Mouse (Mus musculus) layer of hippocampus, adult 2 months (tissue): Measurements from ENCODE around the gene Gpatch11. TPM values are rescaled to one million over a fixed set of nuclear protein-coding genes. Genes with fewer than 3 reads are reported as not detected.
"Not testable (repeated sequence)": the region's sequence is repeated elsewhere in the genome, so short reads cannot be mapped to it uniquely, and the experiment has no call there.

Source experiments
- DNase-seq, 2 experiments: peaks; one replicate each; pipeline ENCODE4 v3.0.0; 2022; ENCODE audit warnings: low spot score in 2 of 2
- H3K27ac ChIP-seq: fragments of 200-600 bp; 2 replicates; pipeline ENCODE4 v1.8.1; 2022
- H3K4me3 ChIP-seq: fragments of 200-600 bp; 2 replicates; pipeline ENCODE4 v1.8.1; 2022; ENCODE audit warnings: mild to moderate bottlenecking
- CTCF ChIP-seq: fragments of 200-600 bp; conservative IDR thresholded peaks from 2 replicates; pipeline ENCODE4 v1.8.1; 2022; ENCODE audit warnings: antibody characterized with exemption, mild to moderate bottlenecking, moderate library complexity
- long read RNA-seq, 2 experiments: library from polyadenylated mRNA; stranded (forward); transcript quantifications; one replicate each; pipeline ENCODE4 v2.0.0; 2021; ENCODE audit warnings: borderline mapping rate in 2 of 2
- total RNA-seq, 2 experiments: library from RNA; stranded (reverse); gene quantifications; 2 replicates each; pipeline ENCODE4 v1.2.3; 2021

Gene Gpatch11
- 10 to 100 TPM; 32.4 to 37.9 TPM for total RNA-seq
- long read RNA-seq, experiment 1, full-length matches to known transcripts, result 12 of 14 reads
- long read RNA-seq, experiment 1, partial matches to known transcripts, result 0 of 14 reads
- long read RNA-seq, experiment 1, other reads (novel, unspliced or antisense), result 2 of 14 reads
- long read RNA-seq, experiment 2, full-length matches to known transcripts, result 16 of 24 reads
- long read RNA-seq, experiment 2, partial matches to known transcripts, result 0 of 24 reads
- long read RNA-seq, experiment 2, other reads (novel, unspliced or antisense), result 8 of 24 reads

DNA sequence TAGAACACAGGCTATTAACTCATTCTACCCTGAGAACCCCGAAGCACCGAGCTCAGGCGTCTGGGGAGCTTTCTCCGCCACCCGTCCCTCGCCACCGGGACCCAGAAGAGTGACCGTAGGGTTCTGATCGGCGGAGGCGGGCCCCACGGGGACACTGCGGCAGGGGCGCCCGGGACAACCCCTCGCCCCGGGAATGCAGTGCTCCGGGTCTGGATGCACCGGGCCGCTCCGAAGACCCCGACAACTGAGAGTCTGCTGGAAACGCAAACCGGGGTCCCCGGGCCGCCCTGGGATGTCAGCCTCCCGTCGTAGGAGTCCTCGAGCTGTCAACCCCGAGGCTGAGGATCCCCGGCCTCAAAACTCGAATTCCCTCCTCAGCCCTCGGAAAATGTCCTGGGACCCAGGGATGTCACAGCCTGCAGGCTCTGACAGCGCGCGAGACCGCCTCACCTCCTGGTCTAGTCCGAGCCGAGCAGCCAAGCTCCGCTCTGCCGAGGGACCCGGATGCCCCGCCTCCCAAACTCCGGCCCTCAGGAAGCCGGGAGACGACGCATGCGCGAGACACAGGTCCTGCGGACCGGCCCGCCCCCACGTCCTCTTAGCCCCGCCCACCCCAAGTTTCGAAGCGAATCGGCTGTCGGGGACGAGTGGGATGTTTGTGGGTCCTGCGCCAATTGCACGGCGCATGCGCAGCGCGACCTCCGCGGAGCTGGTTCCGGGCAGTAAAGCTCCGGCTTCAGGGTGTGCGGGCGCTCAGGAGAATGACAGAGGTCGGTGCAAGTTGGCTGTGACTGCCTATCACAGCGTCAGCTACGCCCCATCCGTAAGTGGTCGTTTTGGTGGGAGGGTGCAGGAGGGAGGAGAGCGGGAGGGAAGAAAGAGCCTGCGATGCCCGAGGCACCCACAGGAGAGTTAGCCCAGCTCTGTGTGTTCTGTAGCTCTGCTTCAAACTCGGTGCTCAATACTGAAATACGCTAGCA lies at the start of gene Gpatch11, which contains the start of gene Heatr5b:
Gene Gpatch11, plus strand, starts transcription at position 712 of the 980 bp plus-strand sequence.
Gene Heatr5b, minus strand, starts transcription at position 509 of the 980 bp plus-strand sequence.
- DNase-seq, result peak; percentile 97 to 99
- TF ChIP-seq CTCF, result no peak
- Histone ChIP-seq H3K4me3 (peak within 1 kb of the TSS; percentile 83), H3K27ac (peak within 1 kb of the TSS; percentile 89)

DNA sequence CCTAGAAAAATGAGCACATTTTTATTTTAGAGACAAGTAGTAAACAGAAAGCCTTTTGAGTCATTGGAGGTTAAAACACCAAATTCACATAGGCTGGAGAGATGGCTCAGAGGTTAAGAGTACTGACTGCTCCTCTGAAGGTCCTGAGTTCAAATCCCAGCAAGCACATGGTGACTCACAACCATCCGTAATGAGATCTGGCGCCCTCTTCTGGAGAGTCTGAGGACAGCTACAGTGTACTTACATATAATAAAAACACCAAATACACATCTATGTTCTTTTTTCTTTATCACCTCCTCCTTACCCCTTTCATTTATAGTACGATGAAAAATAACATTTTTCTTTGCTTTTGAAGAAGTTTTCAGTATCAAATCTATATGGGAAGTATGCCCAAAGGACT lies 47.1 kb upstream of the Gpatch11 start:
- not testable (repeated sequence) for H3K27ac ChIP-seq, H3K4me3 ChIP-seq, DNase-seq
- TF ChIP-seq CTCF, result peak; percentile 59

DNA sequence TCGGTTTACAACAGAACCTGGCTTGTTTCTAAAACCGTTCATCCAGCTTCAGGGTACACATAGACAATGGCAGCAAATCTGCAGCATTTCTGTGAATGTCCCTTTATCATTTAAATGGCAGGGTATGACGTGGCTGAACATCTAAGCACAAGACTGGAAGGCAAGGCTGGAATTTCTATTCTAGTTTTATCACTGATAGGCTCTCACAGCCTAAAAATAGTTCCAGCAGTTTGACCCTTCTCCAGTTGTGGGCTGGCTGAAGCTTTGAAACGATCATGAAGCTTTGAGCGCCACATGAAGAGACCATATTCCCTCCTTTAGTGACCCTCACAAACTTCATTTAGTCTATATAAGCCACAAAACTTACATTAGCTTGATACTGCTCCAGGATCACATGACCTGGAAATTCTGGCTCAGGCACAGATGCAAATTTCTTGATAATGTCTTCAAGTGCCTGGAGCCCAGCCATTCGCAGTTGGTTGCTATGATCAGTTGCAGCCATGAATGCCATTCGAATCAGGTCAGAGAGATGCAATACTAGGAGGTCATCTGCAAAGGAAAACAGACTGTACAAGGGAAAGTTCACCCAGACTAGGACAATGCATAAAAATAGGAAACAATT lies 44.2 kb upstream of the Gpatch11 start:
- Histone ChIP-seq H3K4me3 (no peak overlapping the region), H3K27ac (no peak overlapping the region)
- no peak for TF ChIP-seq CTCF
- no peak for DNase-seq

DNA sequence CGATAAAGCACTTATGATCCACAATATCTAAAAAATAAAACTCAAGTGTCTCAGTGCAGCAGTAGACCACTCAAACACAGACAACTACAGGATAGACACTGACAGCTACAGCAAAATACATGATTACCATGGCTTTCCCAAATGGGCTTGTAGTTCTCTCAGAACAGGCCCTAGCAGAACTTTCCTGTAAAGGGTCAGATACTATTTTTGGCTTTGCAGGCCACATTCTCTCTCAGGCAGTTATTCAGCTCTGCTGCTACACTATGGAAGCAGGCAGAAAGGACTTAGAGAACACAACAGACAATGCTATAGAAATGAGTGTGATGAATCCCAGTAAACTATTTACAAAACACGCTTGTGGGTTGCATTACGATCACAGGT lies 43.7 kb upstream of the Gpatch11 start:
- no peak for DNase-seq
- Histone ChIP-seq H3K4me3 (no peak overlapping the region), H3K27ac (no peak overlapping the region)
- TF ChIP-seq CTCF, result no peak

DNA sequence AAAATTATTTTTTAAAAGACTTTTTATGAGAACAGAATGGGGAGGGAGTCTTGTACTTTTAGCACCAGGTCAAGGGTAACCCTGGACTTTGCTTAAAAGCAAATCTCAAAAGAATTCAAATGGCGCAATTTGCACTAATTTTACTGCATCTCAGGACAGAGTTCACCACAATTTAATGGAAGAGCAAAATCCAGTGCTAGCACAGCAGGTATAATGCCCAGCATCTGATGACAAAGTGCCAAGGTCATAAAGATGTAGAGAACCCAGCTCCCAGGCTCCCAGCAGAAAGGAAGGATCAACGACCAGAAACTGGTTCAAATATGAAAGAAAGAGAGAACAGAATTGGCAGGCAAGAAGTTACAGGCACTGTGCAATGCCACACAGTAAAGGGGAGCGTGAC lies 43.2 kb upstream of the Gpatch11 start:
- no peak for TF ChIP-seq CTCF
- no peak for DNase-seq

DNA sequence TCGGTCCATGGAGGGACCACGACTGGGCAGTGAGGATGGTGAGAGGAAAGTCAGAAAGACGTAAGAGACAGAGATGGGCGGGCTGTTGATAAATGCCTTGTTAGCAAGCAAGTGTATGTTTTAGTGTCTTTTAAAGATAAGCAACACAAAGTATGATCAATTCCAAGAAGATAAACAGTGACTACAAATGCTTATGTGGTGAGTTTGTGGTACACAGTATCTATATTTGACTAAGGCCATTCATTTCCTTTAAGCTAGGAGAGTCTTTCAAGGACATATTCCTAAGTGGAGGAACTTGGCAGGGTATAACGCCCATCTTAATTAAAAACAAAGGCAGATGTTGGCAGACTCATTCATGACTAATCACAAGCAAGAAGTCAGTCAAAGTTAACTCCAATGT lies 41.0 kb upstream of the Gpatch11 start:
- Histone ChIP-seq H3K27ac (no peak overlapping the region), H3K4me3 (no peak overlapping the region)
- TF ChIP-seq CTCF, result no peak
- DNase-seq, result no peak

More for the DNA sequence above, 43.2 kb upstream of the Gpatch11 start:
- Histone ChIP-seq H3K4me3 (no peak overlapping the region), H3K27ac (no peak overlapping the region)

DNA sequence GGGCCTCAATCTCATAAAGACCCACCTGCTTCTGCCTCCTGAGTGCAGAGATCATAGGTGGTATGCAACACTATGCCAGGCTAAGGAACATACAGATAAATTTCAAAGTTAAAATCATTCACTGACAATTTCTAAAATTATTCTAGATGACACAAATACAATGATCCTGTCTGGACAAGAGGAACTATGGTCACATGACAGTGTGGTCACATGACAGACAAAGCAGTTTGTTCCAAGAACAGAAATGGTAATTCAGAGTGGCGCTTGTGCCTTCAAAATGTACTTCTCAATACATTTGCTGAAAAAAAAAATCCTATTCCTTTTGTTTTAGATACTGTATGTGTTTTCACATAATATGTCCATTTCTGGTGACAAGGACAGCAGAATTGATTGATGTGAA lies 38.1 kb upstream of the Gpatch11 start:
- Histone ChIP-seq H3K4me3 (no peak overlapping the region), H3K27ac (no peak overlapping the region)
- no peak for DNase-seq
- TF ChIP-seq CTCF, result no peak

DNA sequence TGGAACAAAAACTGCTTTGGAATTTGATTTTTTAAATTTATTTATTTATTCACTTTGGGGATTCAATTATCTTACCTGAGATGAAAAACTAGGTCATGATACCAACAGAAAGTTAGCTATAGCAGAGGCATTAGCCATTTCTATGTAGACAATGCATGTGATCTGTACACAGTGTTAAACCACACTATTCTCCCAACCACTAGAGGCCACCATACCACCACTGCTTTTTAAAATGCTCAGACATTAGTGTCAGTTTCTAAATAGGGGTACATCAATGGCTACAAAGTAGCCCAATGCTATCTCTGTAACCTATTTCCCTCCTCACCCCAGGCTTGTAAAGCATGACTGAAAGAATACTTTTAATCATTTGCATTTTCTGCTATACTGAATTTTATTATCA lies 26.3 kb upstream of the Gpatch11 start:
- Histone ChIP-seq H3K27ac (no peak overlapping the region), H3K4me3 (no peak overlapping the region)
- DNase-seq, result no peak
- peak; percentile 70 for TF ChIP-seq CTCF

DNA sequence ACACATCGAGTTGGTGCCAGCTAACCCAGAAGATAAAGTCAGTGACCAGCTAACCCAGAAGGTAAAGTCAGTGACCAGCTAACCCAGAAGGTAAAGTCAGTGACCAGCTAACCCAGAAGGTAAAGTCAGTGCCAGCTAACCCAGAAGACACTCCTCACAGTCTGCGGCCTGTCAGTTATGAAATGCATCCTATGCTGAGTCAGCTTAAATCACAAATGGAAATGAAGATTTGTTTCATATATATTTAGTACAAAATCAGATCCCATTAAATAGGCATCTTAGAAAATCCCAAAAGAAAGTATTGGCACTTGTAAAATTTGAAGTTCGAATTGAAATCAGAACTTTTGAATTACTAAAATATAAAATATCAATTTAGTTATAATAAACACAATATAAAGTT lies 25.8 kb upstream of the Gpatch11 start:
- H3K27ac ChIP-seq, result no peak overlapping the region
- no peak overlapping the region for H3K4me3 ChIP-seq
- TF ChIP-seq CTCF, result no peak
- DNase-seq, result no peak

DNA sequence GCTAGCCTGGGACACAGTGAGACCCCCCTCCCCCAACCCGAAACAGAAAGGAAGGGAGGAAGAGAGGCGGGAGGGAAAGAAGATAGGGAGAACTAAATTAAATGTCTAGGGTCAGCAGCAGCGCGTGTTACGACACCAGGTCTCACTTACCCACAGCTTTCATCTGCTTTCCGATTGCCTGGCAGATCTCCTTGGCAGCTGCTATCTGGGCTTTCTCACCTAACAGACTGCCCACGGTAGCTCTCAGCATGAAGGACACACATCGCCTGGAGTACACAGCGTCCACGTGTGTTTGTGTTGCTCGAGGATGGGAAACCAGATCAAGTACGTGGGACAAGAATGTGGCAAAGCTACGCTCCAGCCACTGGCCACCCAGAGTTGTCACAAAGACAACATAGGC lies 11.0 kb upstream of the Gpatch11 start:
- no peak for TF ChIP-seq CTCF
- Histone ChIP-seq H3K4me3 (no peak overlapping the region), H3K27ac (no peak overlapping the region)
- no peak for DNase-seq

DNA sequence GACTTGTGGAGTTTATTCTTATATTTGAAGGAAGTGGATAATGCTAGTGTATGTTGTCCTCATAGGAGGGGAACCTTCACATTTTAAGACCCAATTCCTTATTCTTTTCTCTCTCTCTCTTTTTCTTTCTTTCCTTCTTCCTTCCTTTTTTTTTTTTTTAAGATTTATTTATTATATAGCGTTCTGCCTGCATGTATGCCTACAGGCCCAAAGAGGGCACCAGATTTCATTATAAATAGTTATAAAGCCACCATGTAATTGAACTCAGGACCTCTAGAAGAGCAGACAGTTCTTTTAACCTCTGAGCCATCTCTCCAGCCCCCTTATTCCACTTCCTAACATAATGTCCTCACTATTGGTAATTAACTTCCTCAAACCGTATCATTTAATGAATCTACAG lies 689 bp downstream of the Gpatch11 start:
- TF ChIP-seq CTCF, result peak; percentile 61
- peak overlapping the region; percentile 83 for H3K4me3 ChIP-seq
- H3K27ac ChIP-seq, result peak overlapping the region; percentile 89
- DNase-seq, result no peak

DNA sequence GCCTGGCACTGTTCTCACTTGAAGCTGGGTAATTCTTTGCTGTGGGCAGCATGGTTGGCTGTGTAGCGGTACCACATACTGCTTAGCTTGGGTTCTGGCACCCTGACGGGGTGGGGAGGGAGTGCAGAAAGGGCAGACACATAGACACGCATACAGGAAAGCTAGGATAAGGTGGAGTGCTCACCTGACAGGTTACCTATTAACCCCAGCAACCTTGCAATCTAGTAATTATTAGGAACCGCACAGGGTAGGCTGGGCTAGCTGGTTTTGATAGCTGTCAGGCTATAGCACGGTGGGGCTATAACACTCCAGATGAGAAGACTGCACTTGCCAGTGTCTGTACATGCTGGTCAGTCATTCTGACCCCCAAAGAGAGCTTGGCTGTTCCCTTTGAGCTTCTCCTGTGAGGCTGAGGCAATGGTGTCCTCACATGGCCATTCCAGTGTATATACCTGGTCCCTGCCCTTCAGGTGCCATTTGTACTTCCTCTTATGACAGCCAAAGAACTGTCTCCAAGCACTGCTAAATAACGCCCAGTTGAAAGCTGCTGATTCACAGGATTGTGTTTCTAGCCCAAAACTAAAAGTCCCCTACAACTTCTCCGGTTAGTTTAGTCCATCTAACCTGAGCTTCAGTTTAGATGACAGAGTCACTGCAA lies 7.0 kb downstream of the Gpatch11 start:
- H3K4me3 ChIP-seq, result no peak overlapping the region
- no peak overlapping the region for H3K27ac ChIP-seq
- TF ChIP-seq CTCF, result no peak
- DNase-seq, result no peak
